Mouse (Mus musculus): ENCODE results near the gene Pm20d2.

GRCm38 (mm10) chr4:33204682-33205081 lies 15.1 kb upstream of the Pm20d2 start:
- peak; percentile 81 for TF ChIP-seq CTCF (IDR thresholded peaks at IDR 0.05)
- TF ChIP-seq POLR2A (IDR thresholded peaks at IDR 0.05; ENCODE audit: insufficient read depth, low read depth, low read length): no peak

Measured in heart, adult 2 months (tissue).